Mouse (Mus musculus) myocyte (in vitro differentiated cells): ENCODE measurements at regions not wholly inside any gene's neighbourhood (a gene's known extent, or its start where the extent isn't known, plus 50 kb on each side); places are given as distances from the start of the nearest gene placed in this dataset.

Source experiments
- CEBPB ChIP-seq: IDR thresholded peaks from 2 replicates; pipeline ENCODE4 v1.6.1; 2011; ENCODE audit warnings: mild to moderate bottlenecking, moderate library complexity; ENCODE audit not compliant: poor library complexity, insufficient read depth, severe bottlenecking
- E2F4 ChIP-seq: IDR thresholded peaks from one replicate; pipeline ENCODE4 v1.6.1; 2011; ENCODE audit warnings: mild to moderate bottlenecking, control low read depth, moderate library complexity; ENCODE audit not compliant: insufficient read depth
- MAX ChIP-seq: IDR thresholded peaks from one replicate; pipeline ENCODE4 v1.6.1; 2011; ENCODE audit warnings: low read depth, mild to moderate bottlenecking, control low read depth
- MYOG ChIP-seq, 3 experiments: IDR thresholded peaks; one replicate each; pipeline ENCODE4 v1.6.1; 2011; ENCODE audit warnings: control low read depth in 2 of 3, low read depth in 2 of 3, mild to moderate bottlenecking in 2 of 3; ENCODE audit not compliant: insufficient read length in 2 of 3, control insufficient read depth in 1 of 3, insufficient read depth in 1 of 3
- POLR2A ChIP-seq: IDR thresholded peaks from one replicate; pipeline ENCODE4 v1.6.1; 2011; ENCODE audit warnings: low read depth, mild to moderate bottlenecking, control low read depth, moderate library complexity; ENCODE audit not compliant: insufficient read length
- POLR2AphosphoS2 ChIP-seq: IDR thresholded peaks from one replicate; pipeline ENCODE4 v1.6.1; 2011; ENCODE audit warnings: low read depth, control low read depth; ENCODE audit not compliant: insufficient read length
- SRF ChIP-seq: IDR thresholded peaks from one replicate; pipeline ENCODE4 v1.6.1; 2011; ENCODE audit warnings: low read depth; ENCODE audit not compliant: control insufficient read depth, insufficient read length
- TCF12 ChIP-seq: IDR thresholded peaks from one replicate; pipeline ENCODE4 v1.6.1; 2011; ENCODE audit warnings: mild to moderate bottlenecking, control low read depth; ENCODE audit not compliant: poor library complexity, insufficient read depth, severe bottlenecking

- TF ChIP-seq E2F4 = no peak
- TF ChIP-seq MAX = no peak
- no peak for TF ChIP-seq CEBPB
- TF ChIP-seq POLR2A = no peak
- TF ChIP-seq TCF12 = no peak
- no peak for TF ChIP-seq SRF
- no peak for TF ChIP-seq POLR2AphosphoS2
- TF ChIP-seq MYOG (IDR thresholded peaks at IDR 0.05; ENCODE audit: control insufficient read depth in 1 of 3, insufficient read depth in 1 of 3, insufficient read length in 2 of 3, low read depth in 2 of 3) = no peak
Measured at GRCm38 (mm10) chr6:93433446-93433845, 490.2 kb upstream of the Adamts9 start.
